Mouse (Mus musculus): ENCODE measurements around the gene Tubb5. TPM values are rescaled to one million over a fixed set of nuclear protein-coding genes. Genes with fewer than 3 reads are reported as not detected.

Gene Tubb5
- polyA plus RNA-seq, 1 experiment, result 109 TPM

DNA sequence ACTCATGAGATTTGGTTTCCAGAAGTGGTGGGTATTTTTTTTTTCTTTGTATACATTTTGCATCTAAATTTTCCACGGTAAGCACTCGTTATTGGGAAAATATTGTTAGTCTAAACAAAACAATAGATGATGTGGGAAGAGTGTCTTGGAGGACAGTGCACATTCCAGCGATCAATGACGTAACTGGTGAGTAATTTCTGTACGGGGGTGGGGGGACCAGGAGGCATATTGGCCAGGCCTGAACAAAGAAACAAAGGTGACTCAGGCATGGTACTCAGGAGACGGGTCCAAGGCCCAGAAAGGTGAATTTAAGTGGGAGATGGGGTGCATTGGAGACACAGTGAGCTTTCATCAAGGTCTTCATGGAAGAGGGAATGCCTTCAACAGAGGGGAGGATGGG lies 42.5 kb downstream of the Tubb5 start:
- WGBS, result 80% methylated on average over 6 of the region's 6 CpGs
- no peak overlapping the region for H3K27ac ChIP-seq (ENCODE audit: insufficient read depth, low read depth, low read length)
- DNase-seq, result no peak

DNA sequence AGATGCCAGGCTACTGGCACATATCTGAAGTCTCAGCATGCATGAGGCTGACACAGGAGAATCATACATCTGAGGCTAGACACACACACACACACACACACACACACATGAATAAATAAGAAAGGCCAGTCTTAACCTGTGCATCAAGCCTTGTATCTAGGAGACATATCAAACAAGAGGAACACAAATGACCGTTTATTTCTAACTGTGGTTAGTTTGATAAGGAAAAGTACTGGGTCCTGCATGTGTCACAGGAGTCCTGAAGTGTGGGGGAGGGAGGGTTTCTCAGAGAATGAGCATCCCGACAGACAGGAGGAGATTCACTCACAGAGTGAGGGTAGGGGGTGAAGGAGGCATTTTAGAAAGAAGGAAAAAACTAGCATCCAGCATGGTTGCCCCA lies 43.0 kb downstream of the Tubb5 start:
- TF ChIP-seq CTCF (conservative IDR thresholded peaks at IDR 0.05; ENCODE audit: insufficient read depth, insufficient read length, low read depth, low read length), result no peak
- TF ChIP-seq POLR2A (IDR thresholded peaks at IDR 0.05; ENCODE audit: low read depth, low read length), result no peak
- no peaks in the 10 kb centered on the region for H3K27me3 ChIP-seq (replicated peaks; ENCODE audit: control insufficient read depth, insufficient read depth, low read length)
- no peaks in the 10 kb centered on the region for H3K36me3 ChIP-seq (ENCODE audit: control insufficient read depth, insufficient read depth, low read length)
- H3K27ac ChIP-seq (ENCODE audit: insufficient read depth, low read depth, low read length), result no peak overlapping the region
- H3K4me1 ChIP-seq (ENCODE audit: control insufficient read depth, insufficient read depth, low read length), result no peaks in the 10 kb centered on the region
- no peak for DNase-seq
- WGBS, result 44% methylated on average over 2 of the region's 2 CpGs
- H3K4me3 ChIP-seq (ENCODE audit: insufficient read depth, low read depth, low read length), result no peak overlapping the region

More for the DNA sequence above, 42.5 kb downstream of the Tubb5 start:
- TF ChIP-seq POLR2A (IDR thresholded peaks at IDR 0.05; ENCODE audit: low read depth, low read length) (no peak), CTCF (conservative IDR thresholded peaks at IDR 0.05; ENCODE audit: insufficient read depth, insufficient read length, low read depth, low read length) (no peak)
- Histone ChIP-seq H3K36me3 (ENCODE audit: control insufficient read depth, insufficient read depth, low read length) (no peaks in the 10 kb centered on the region), H3K27me3 (replicated peaks; ENCODE audit: control insufficient read depth, insufficient read depth, low read length) (no peaks in the 10 kb centered on the region), H3K4me1 (ENCODE audit: control insufficient read depth, insufficient read depth, low read length) (no peaks in the 10 kb centered on the region), H3K4me3 (ENCODE audit: insufficient read depth, low read depth, low read length) (no peak overlapping the region)

DNA sequence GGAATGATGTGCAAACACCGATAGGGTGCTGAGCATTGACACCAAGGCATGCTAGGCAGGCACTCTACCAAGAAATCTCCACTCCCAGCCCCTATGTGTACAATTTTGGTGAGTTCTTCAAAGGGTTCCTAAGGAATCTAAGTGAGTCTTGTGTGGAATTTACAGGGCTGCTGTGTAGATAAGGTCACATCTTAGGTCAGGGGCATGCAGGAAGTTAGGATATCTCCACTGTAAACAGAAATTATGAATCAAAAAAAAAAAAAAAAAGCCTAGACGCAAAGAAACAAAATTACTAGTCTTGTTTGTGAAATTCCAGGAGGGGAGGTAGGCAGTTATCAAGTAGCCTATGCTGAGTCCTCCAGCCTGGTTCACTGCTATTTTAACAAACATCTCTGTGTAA lies 45.3 kb downstream of the Tubb5 start:
- H3K4me3 ChIP-seq (ENCODE audit: insufficient read depth, low read depth, low read length), result no peak overlapping the region
- TF ChIP-seq CTCF (conservative IDR thresholded peaks at IDR 0.05; ENCODE audit: insufficient read depth, insufficient read length, low read depth, low read length), result no peak
- no peak for TF ChIP-seq POLR2A (IDR thresholded peaks at IDR 0.05; ENCODE audit: low read depth, low read length)

DNA sequence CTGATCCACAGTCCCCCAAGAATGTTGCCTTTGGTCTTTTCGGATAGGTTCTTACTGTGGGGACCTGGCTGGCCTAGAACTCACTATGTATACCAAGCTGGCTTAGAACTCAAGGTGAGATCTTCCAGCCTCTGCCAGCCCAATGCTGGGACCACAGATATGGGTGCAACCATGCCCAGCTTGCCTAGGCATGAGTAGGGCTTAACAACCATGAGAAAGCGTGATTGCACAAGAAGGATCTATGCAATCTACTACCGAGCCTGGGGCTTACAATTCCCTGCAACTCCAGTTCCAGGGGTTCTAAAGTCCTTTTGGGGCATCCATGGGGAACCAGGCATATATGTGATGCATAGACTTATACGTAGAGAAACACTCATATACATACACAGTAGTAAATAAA lies 47.2 kb downstream of the Tubb5 start:
- H3K36me3 ChIP-seq (ENCODE audit: control insufficient read depth, insufficient read depth, low read length), result no peaks in the 10 kb centered on the region
- DNase-seq, result no peak
- 94% methylated on average over 4 of the region's 4 CpGs for WGBS
- H3K27ac ChIP-seq (ENCODE audit: insufficient read depth, low read depth, low read length), result no peak overlapping the region
- H3K4me3 ChIP-seq (ENCODE audit: insufficient read depth, low read depth, low read length), result no peak overlapping the region
- H3K27me3 ChIP-seq (replicated peaks; ENCODE audit: control insufficient read depth, insufficient read depth, low read length), result no peaks in the 10 kb centered on the region
- no peaks in the 10 kb centered on the region for H3K4me1 ChIP-seq (ENCODE audit: control insufficient read depth, insufficient read depth, low read length)
- TF ChIP-seq CTCF (conservative IDR thresholded peaks at IDR 0.05; ENCODE audit: insufficient read depth, insufficient read length, low read depth, low read length) (no peak), POLR2A (IDR thresholded peaks at IDR 0.05; ENCODE audit: low read depth, low read length) (no peak)

More for the DNA sequence above, 45.3 kb downstream of the Tubb5 start:
- Histone ChIP-seq H3K36me3 (ENCODE audit: control insufficient read depth, insufficient read depth, low read length) (no peaks in the 10 kb centered on the region), H3K27me3 (replicated peaks; ENCODE audit: control insufficient read depth, insufficient read depth, low read length) (no peaks in the 10 kb centered on the region), H3K27ac (ENCODE audit: insufficient read depth, low read depth, low read length) (no peak overlapping the region), H3K4me1 (ENCODE audit: control insufficient read depth, insufficient read depth, low read length) (no peaks in the 10 kb centered on the region)
- 78% methylated on average over 2 of the region's 2 CpGs for WGBS
- DNase-seq, result no peak

DNA sequence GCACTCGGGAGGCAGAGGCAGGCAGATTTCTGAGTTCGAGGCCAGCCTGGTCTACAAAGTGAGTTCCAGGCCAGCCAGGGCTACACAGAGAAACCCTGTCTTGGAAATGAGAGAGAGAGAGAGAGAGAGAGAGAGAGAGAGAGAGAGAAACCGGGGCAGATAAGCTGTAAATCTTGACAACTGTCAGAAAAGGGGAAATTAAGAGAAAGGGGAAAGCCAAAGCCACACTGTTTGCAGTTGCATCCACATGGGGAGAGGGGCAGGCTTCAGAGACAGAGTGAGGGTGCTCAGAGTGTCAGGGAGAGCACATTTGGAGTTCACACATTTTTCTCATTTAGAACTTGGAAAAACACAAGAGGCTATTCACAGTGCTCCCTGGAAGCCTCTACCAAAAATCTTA lies 50.1 kb downstream of the Tubb5 start:
- no peaks in the 10 kb centered on the region for H3K4me1 ChIP-seq (ENCODE audit: control insufficient read depth, insufficient read depth, low read length)
- DNase-seq, result no peak
- WGBS, result 72% methylated on average over 3 of the region's 3 CpGs
- H3K27me3 ChIP-seq (replicated peaks; ENCODE audit: control insufficient read depth, insufficient read depth, low read length), result no peaks in the 10 kb centered on the region
- H3K4me3 ChIP-seq (ENCODE audit: insufficient read depth, low read depth, low read length), result no peak overlapping the region
- no peak overlapping the region for H3K27ac ChIP-seq (ENCODE audit: insufficient read depth, low read depth, low read length)
- no peak for TF ChIP-seq CTCF (conservative IDR thresholded peaks at IDR 0.05; ENCODE audit: insufficient read depth, insufficient read length, low read depth, low read length)
- no peak for TF ChIP-seq POLR2A (IDR thresholded peaks at IDR 0.05; ENCODE audit: low read depth, low read length)
- no peaks in the 10 kb centered on the region for H3K36me3 ChIP-seq (ENCODE audit: control insufficient read depth, insufficient read depth, low read length)

DNA sequence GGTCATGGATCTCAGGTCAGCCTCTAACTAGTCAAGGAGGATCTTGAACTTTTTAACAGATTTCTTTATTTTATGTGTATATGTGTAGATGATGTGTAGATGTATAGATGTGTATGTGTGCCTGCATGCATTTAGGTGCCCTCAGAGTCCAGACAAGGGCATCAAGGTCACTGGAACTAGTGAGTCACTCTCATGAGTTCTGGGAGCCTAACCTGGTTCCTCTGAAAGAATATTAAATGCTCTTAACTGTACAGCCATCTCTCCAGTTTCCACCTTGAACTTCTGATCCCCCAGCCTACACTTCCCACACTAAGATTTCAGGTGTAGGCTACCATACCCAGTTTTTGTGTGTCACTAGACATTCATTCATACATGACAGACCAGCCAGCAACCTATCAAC lies 50.6 kb downstream of the Tubb5 start:
- Histone ChIP-seq H3K4me3 (ENCODE audit: insufficient read depth, low read depth, low read length) (no peak overlapping the region), H3K36me3 (ENCODE audit: control insufficient read depth, insufficient read depth, low read length) (no peaks in the 10 kb centered on the region), H3K27me3 (replicated peaks; ENCODE audit: control insufficient read depth, insufficient read depth, low read length) (no peaks in the 10 kb centered on the region), H3K4me1 (ENCODE audit: control insufficient read depth, insufficient read depth, low read length) (no peaks in the 10 kb centered on the region), H3K27ac (ENCODE audit: insufficient read depth, low read depth, low read length) (no peak overlapping the region)
- DNase-seq, result no peak
- TF ChIP-seq POLR2A (IDR thresholded peaks at IDR 0.05; ENCODE audit: low read depth, low read length), result no peak
- TF ChIP-seq CTCF (conservative IDR thresholded peaks at IDR 0.05; ENCODE audit: insufficient read depth, insufficient read length, low read depth, low read length), result no peak

DNA sequence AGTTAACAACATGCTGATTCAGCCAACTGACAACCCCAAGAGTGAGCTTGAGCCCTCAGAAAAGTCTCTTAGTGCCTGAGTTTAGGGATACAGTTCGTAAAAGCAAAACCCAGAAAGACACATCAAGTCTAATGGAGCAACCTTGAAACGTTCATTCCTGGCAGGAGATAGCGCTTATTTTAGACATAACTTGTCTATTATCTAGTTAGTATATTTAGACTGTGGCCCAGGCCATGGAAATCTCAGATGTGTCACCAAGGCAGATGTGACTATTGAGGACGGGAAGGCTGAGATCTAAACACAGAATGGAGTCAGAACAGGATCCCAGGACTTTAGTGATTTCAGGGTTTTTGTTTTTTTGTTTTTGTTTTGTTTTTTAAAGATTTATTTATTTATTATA lies 53.0 kb downstream of the Tubb5 start:
- 88% methylated on average over 4 of the region's 4 CpGs for WGBS
- H3K4me1 ChIP-seq (ENCODE audit: control insufficient read depth, insufficient read depth, low read length), result no peaks in the 10 kb centered on the region
- no peak overlapping the region for H3K4me3 ChIP-seq (ENCODE audit: insufficient read depth, low read depth, low read length)
- H3K27ac ChIP-seq (ENCODE audit: insufficient read depth, low read depth, low read length), result no peak overlapping the region
- no peaks in the 10 kb centered on the region for H3K27me3 ChIP-seq (replicated peaks; ENCODE audit: control insufficient read depth, insufficient read depth, low read length)
- TF ChIP-seq POLR2A (IDR thresholded peaks at IDR 0.05; ENCODE audit: low read depth, low read length), result no peak
- no peak for TF ChIP-seq CTCF (conservative IDR thresholded peaks at IDR 0.05; ENCODE audit: insufficient read depth, insufficient read length, low read depth, low read length)
- DNase-seq, result no peak
- H3K36me3 ChIP-seq (ENCODE audit: control insufficient read depth, insufficient read depth, low read length), result no peaks in the 10 kb centered on the region

DNA sequence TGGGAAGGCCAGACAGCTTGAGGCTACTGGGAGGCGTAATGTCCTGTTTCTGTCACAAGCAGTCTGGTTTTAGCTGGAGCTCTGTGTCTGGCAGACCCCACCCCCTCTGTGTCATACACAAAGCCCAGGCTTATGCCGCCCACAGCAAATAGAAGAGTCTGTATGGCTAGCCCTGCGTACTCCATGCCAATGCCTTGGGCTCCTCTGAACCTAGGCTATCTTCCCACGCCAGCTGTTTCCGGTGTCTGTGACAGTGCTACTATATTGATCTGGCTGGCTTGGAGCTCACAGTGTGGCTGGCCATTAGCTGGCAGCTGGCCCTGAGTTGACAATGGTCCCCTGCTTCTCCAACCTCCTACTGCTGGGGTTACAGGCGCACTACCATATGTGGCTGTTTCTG lies 54.2 kb downstream of the Tubb5 start:
- Histone ChIP-seq H3K4me3 (ENCODE audit: insufficient read depth, low read depth, low read length) (no peak overlapping the region), H3K27ac (ENCODE audit: insufficient read depth, low read depth, low read length) (no peak overlapping the region), H3K27me3 (replicated peaks; ENCODE audit: control insufficient read depth, insufficient read depth, low read length) (no peaks in the 10 kb centered on the region), H3K36me3 (ENCODE audit: control insufficient read depth, insufficient read depth, low read length) (no peaks in the 10 kb centered on the region), H3K4me1 (ENCODE audit: control insufficient read depth, insufficient read depth, low read length) (no peaks in the 10 kb centered on the region)
- WGBS, result 88% methylated on average over 6 of the region's 6 CpGs
- no peak for TF ChIP-seq POLR2A (IDR thresholded peaks at IDR 0.05; ENCODE audit: low read depth, low read length)
- no peak for TF ChIP-seq CTCF (conservative IDR thresholded peaks at IDR 0.05; ENCODE audit: insufficient read depth, insufficient read length, low read depth, low read length)
- DNase-seq, result no peak

Other genes with a start within 250 kb of the Tubb5 start
- gene Sfta2, start 236.8 kb downstream of the Tubb5 start, polyA plus RNA-seq (2012; rRNA removed), result 0.80 and 1.3 TPM in 2 replicates
- gene Gm9573, start 211.7 kb downstream of the Tubb5 start, polyA plus RNA-seq (2012; rRNA removed), result not detected in 2 replicates
- gene Mucl3, start 194.6 kb downstream of the Tubb5 start, polyA plus RNA-seq (2012; rRNA removed), result not detected in 2 replicates
- gene Vars2, start 170.7 kb downstream of the Tubb5 start, polyA plus RNA-seq (2012; rRNA removed), result 21.5 and 31.3 TPM in 2 replicates
- 28.7 and 29.1 TPM in 2 replicates for gene Gtf2h4, start 164.6 kb downstream of the Tubb5 start, polyA plus RNA-seq (2012; rRNA removed)
- 91.2 and 109 TPM in 2 replicates for gene Ddr1, start 133.7 kb downstream of the Tubb5 start, polyA plus RNA-seq (2012; rRNA removed)
- gene Ier3, start 16.6 kb downstream of the Tubb5 start, polyA plus RNA-seq (2012; rRNA removed), result 26.3 and 28.4 TPM in 2 replicates
- gene Flot1, start 15.1 kb downstream of the Tubb5 start, polyA plus RNA-seq (2012; rRNA removed), result 45.3 and 45.7 TPM in 2 replicates
- 5.7 TPM in 2 replicates for gene Mdc1, start 3.2 kb upstream of the Tubb5 start, polyA plus RNA-seq (2012; rRNA removed)
- 4.0 and 6.3 TPM in 2 replicates for gene Nrm, start 23.0 kb upstream of the Tubb5 start, polyA plus RNA-seq (2012; rRNA removed)
- 12.4 and 17.8 TPM in 2 replicates for gene Ppp1r18, start 27.3 kb upstream of the Tubb5 start, polyA plus RNA-seq (2012; rRNA removed)
- gene Dhx16, start 41.5 kb upstream of the Tubb5 start, polyA plus RNA-seq (2012; rRNA removed), result 50.1 and 65.0 TPM in 2 replicates
- gene 2310061I04Rik, start 59.1 kb upstream of the Tubb5 start, polyA plus RNA-seq (2012; rRNA removed), result 118 and 132 TPM in 2 replicates
- 42.9 and 54.6 TPM in 2 replicates for gene Atat1, start 71.8 kb upstream of the Tubb5 start, polyA plus RNA-seq (2012; rRNA removed)
- 91.4 and 94.1 TPM in 2 replicates for gene Mrps18b, start 78.1 kb upstream of the Tubb5 start, polyA plus RNA-seq (2012; rRNA removed)
- gene Ppp1r10, start 78.1 kb upstream of the Tubb5 start, polyA plus RNA-seq (2012; rRNA removed), result 24.3 and 26.6 TPM in 2 replicates
- gene Abcf1, start 131.5 kb upstream of the Tubb5 start, polyA plus RNA-seq (2012; rRNA removed), result 59.4 and 63.6 TPM in 2 replicates
- gene Gnl1, start 141.5 kb upstream of the Tubb5 start, polyA plus RNA-seq (2012; rRNA removed), result 20.5 and 23.8 TPM in 2 replicates
- 18.5 and 19.0 TPM in 2 replicates for gene Prr3, start 141.9 kb upstream of the Tubb5 start, polyA plus RNA-seq (2012; rRNA removed)
- 3.5 and 5.4 TPM in 2 replicates for gene H2-T24, start 182.3 kb upstream of the Tubb5 start, polyA plus RNA-seq (2012; rRNA removed)
- gene H2-T23, start 194.5 kb upstream of the Tubb5 start, polyA plus RNA-seq (2012; rRNA removed), result 174 and 175 TPM in 2 replicates
- gene H2-T22, start 204.4 kb upstream of the Tubb5 start, polyA plus RNA-seq (2012; rRNA removed), result 70.6 and 73.2 TPM in 2 replicates
- not detected in 2 replicates for gene Gm6034, start 204.7 kb upstream of the Tubb5 start, polyA plus RNA-seq (2012; rRNA removed)
- 13.9 and 14.8 TPM in 2 replicates for gene Gm11127, start 220.1 kb upstream of the Tubb5 start, polyA plus RNA-seq (2012; rRNA removed)